Comparison of ENCODE assay signal across 15 mouse cellular contexts in genomic region chr10:20238281-20238680, GRCm38 (mm10).
"Had no signal": no experiment of that assay in that cellular context is flagged by ENCODE, and none has a peak within 500 bp of the region (broad histone marks: within the 10 kb centered on the region; RNA-seq: fewer than 3 reads in every experiment).

No protein-coding gene starts in this region.

- H3K9me3 ChIP-seq: hindbrain, embryonic 13.5 days; limb, embryonic 10.5 days; liver, embryonic 12.5 days; lung, embryonic 15.5 days; midbrain, embryonic 10.5 days; neural tube, embryonic 15.5 days had no signal

- H3K4me3 ChIP-seq: hindbrain, embryonic 13.5 days; left cerebral cortex, adult 2 months; limb, embryonic 10.5 days; liver, embryonic 12.5 days; lung, embryonic 15.5 days; midbrain, embryonic 10.5 days; myocyte; neural tube, embryonic 15.5 days had no signal

- ATAC-seq: hindbrain, postnatal 0 days; liver, embryonic 12.5 days had no signal

- H3K4me2 ChIP-seq: hindbrain, embryonic 13.5 days; liver, embryonic 12.5 days; lung, embryonic 15.5 days; neural tube, embryonic 15.5 days had no signal

- DNase-seq: lung, postnatal 4 days; midbrain, embryonic 14.5 days; right cerebral cortex, adult 18-20 months; right cerebral cortex, postnatal 25 days; thymus, adult 2 months; thymus, postnatal 25 days had no signal

- H3K27ac ChIP-seq: hindbrain, embryonic 13.5 days; hindbrain, postnatal 0 days; left cerebral cortex, adult 2 months; limb, embryonic 10.5 days; liver, embryonic 12.5 days; lung, embryonic 15.5 days; midbrain, embryonic 10.5 days; neural tube, embryonic 15.5 days had no signal

- H3K9ac ChIP-seq: hindbrain, embryonic 13.5 days; liver, embryonic 12.5 days; lung, embryonic 15.5 days; neural tube, embryonic 15.5 days had no signal

- H3K4me1 ChIP-seq: hindbrain, embryonic 13.5 days; midbrain, embryonic 10.5 days; neural tube, embryonic 15.5 days had no signal

- H3K27me3 ChIP-seq: hindbrain, embryonic 13.5 days; liver, embryonic 12.5 days; lung, embryonic 15.5 days; neural tube, embryonic 15.5 days had no signal

- H3K36me3 ChIP-seq: hindbrain, embryonic 13.5 days; limb, embryonic 10.5 days; liver, embryonic 12.5 days; lung, embryonic 15.5 days; neural tube, embryonic 15.5 days had no signal
